Mouse (Mus musculus): ENCODE results near the gene Tspan15.

The Tspan15 gene

GRCm38 (mm10) chr10:62228126-62228525, 2.9 kb downstream of the Tspan15 start:
- no peak for DNase-seq (ENCODE audit: low spot score in 2 of 2)

- no peak for DNase-seq (ENCODE audit: low spot score in 2 of 2)
Observed at GRCm38 (mm10) chr10:62225839-62226238, 5.2 kb downstream of the Tspan15 start.

- no peak for DNase-seq (ENCODE audit: low spot score in 2 of 2)
Observed at GRCm38 (mm10) chr10:62224231-62224630, 6.8 kb downstream of the Tspan15 start.

DNA sequence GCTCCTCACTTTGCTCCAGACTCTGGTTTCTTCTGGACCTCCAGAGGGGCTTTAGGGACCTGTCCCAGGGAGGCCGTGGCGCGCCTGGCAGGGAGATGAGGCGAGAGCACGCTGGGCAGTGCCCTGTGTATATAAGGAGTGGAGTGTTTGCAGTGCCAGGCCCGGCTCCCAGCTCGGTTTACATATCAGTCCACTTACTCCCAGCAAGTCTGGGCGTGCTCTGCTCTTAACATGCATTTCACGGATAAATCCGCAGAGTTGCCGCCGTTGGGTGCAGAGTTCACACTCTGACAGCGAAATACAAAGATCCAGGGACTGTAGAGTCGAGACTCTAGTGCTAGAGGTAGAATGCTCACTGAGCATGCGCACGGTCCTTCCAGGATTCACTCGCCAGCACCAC, 8.3 kb downstream of the Tspan15 start:
- DNase-seq (ENCODE audit: low spot score in 2 of 2), result no peak

- DNase-seq (ENCODE audit: low spot score in 2 of 2), result no peak
Observed at GRCm38 (mm10) chr10:62221647-62222046, 9.4 kb downstream of the Tspan15 start.

DNA sequence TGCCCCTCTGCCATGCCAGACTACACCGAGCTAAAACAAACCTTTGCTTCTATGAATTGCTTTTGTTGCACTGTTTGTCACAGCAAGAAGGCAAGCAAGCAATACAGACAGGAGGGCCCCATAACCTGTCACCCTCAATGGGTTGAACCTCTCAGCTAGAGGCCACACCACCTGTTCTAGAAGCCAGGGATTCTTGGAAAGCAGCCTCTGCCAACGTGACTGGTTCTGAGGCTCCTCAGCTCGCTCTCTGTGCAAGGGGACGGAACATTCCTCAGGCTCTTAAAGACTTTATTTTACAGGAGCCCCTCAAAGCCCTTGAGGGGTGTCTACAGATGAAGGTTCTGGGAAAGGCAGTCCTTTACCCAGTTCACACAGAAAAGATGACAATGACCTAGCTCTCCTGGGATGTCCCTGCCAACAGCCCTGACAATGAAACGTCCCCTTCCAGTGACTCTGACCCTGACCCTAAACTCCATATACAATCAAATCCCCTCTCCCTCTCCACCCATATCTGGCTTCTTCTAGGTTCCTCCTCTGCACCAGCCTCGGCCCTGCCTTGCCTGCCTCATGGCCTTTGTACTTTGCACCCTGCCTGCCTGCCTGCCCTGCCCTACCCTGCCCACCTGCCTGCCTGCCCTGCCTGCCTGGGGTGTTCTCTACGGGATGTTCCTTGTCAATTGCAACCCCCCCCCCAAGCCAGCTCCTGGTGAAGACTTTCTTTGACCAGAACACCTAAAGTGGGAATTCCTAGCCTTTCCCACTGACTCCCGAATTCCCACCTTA, 10.1 kb downstream of the Tspan15 start:
- no peak for DNase-seq (ENCODE audit: low spot score in 2 of 2)

DNA sequence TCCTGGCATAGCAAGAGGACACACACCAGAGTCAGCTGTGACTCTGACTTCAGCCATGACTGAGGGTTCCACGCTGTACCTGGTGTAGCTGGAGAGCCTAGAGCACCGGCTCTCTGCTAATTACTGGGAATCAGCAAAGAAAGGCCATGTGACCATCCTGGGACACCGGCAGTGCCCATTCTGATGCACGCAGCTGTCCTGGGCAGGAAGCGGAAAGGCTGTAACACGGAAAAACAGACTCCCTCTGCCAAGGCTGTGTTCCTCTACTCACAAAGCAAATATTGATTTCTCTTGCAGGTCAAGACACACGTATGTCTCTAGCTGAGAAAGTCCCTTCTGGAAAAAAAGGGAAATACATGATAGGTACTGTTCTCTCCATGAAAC, 12.3 kb downstream of the Tspan15 start:
- no peak for DNase-seq (ENCODE audit: low spot score in 2 of 2)

DNA sequence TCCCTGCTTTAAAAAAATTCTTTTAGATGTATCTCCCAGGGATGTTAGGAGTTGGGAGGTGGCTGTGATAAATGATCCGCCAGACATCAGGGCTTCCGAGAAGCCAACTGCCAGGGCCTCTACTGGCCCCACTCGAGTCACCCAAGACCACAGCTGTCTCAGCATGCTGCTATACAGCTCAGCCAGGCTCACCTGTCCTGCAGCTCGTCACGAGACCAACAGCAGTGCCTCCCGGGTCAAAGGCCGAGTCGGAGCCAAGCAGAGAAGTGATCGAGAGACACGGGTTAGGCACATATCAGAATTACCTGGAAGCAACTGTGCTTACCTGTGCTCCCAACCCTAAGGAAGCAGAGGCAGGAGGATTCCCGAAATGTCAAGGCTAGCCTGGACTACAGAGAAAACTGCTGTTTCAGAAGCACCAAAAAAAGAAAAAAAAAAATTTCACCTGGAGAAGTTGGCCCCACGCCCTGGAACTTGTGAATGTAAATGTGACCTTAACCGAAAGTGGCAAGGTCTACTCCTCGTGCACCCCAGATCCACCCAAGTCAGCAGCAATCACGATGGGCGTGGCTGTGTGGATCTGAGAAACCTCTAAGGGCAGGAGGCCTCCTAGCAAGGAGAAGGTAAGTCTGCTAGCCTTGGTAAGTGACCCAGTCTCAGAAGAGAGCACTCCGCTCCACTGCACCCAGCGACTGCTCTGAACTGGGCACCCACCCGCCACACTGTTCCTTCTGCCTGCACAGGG, 12.8 kb downstream of the Tspan15 start:
- no peak for DNase-seq (ENCODE audit: low spot score in 2 of 2)

DNA sequence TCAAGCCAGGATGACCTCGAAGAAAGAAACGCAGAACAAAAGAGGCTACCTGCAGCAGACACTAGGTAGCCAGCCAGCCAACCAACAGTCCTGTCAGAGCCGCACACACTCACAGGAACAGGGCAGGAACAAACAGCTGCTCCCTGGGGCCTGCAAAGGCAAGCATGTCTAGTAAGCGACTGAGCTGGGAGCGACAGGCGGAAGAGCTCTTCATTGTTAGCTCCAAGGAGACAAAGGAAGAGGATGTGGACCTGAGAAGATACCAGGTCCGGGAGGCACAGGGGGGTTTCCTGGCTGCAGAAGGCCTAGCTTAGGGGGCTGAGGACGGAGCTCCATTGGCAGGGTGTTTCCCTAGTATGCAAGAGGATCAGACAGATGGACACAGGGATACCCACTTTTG, 13.9 kb downstream of the Tspan15 start:
- DNase-seq (ENCODE audit: low spot score in 2 of 2), result no peak

DNA sequence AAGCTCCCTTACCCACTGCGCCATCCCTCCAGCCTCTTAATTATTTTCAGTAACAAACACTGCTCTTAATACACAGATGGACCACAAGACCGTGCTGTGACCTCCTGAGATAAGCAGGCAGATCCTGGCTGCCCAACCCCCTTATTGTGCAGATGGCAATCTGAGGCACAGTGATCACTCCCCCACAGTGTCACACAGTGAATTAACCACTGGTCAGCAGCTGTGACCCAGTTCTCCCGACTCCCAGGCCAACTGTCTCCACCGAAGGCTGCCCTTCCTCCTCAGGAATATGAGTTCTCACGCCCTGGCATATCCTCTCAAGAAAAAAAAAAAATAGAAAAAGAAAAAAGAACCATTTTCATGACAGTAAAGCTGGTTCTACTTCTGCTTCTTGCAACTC, 14.5 kb downstream of the Tspan15 start:
- DNase-seq (ENCODE audit: low spot score in 2 of 2), result no peak

- no peak for DNase-seq (ENCODE audit: low spot score in 2 of 2)
Observed at GRCm38 (mm10) chr10:62215633-62216032, 15.4 kb downstream of the Tspan15 start.

DNA sequence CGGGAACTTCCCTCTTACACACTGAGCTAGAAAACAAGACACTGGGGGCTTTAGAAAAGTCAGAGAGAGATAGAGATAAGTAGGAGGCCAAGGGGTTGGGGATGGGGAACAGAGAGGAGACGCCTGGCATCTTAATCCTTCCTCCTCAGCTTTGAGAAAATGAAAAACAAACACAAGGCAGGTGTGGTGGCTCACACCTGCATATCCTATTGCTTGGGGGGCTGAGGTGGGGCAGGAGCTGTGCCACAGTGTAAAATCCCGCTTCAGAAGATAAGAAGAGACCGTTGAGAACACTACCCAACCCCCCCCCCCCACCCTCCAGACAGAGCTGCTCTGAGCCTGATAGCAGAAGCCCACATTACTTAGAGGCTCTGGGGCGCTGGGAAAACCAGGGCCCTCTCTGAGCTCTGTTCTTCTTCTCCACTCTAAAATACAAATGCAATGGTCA, 15.9 kb downstream of the Tspan15 start:
- DNase-seq (ENCODE audit: low spot score in 2 of 2), result no peak

DNA sequence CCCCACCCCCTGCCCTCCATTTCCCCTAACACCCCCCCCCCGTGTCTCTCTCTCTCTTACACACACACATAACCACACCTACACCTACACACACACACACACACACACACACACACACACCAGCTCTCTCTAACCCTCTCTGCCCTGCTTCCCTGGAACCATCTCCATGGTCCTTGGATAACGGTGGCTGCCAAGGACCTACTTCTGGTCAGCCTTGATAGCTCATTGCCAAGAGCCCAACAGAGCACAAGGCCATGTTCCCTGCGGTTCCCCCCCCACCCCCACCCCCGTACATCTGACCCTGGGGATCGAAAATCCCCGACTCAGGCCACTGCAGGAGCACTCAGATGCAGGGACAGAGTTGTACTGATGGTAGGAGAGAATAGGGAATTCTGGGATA, 19.7 kb downstream of the Tspan15 start:
- no peak for DNase-seq (ENCODE audit: low spot score in 2 of 2)

GRCm38 (mm10) chr10:62208241-62208896, 22.7 kb downstream of the Tspan15 start:
- no peak for DNase-seq (ENCODE audit: low spot score in 2 of 2)

DNA sequence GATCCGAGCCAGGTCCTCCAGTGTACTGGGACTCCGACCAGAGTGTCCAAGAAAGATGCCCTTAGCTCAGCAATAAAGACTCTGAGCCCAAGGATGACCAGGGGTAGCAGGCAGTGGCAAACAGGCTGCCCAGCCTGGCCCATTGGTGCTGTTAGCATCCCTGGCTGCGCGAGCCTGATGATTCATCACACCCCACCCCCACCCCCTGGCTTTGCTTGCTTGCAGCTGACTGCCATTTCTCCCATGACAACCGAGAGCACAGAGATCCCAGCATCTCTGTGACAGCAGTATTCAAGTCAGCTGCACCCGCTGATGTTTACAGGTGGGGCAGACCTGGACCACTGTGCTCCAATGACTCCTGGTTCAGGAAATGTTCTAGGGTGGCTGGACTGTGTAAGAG, 28.5 kb downstream of the Tspan15 start:
- DNase-seq (ENCODE audit: low spot score in 2 of 2), result peak; percentile 44 to 49

- no peak for DNase-seq (ENCODE audit: low spot score in 2 of 2)
Observed at GRCm38 (mm10) chr10:62198891-62199290, 32.2 kb downstream of the Tspan15 start.

GRCm38 (mm10) chr10:62197403-62197802, 33.6 kb downstream of the Tspan15 start:
- DNase-seq (ENCODE audit: low spot score in 2 of 2), result no peak

DNA sequence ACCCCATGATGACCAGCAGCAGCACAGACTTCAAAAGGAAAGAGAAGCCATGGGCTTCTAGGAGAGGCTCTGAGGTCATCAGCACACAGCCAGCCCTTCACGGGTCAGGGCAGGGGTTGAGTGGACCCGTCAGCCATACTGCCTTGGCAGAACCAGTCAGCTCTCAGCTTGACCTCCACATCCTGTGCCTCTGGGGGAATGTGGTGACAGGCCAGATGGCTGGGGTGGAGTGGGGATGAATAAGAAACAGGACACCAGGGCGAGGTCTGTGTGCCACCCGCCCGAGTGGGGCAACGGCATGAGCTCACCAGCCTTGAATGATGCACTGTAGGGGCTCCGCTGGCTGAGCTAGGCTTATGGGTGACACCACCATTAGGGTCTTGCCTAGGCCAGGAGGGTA, 35.7 kb downstream of the Tspan15 start:
- DNase-seq (ENCODE audit: low spot score in 2 of 2), result no peak

DNA sequence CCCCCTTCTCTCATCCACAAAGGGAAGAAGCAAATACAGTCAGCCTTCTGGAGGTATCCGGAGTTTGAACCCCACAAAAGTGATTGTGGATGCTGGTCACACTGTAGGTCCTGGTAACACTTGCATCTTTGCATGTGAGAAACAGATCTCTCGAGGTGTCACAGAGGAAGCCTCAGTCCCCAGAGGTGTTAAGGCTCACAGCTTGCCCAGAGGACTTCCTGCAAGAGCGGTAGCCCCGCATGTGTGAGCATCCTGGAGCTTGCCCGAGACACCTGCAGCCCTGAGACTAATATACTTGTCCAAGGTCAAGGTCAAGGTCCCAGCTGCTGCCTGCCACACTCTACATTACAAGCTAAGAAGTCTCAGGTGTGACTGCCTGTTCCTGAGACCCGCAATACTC, 36.1 kb downstream of the Tspan15 start:
- no peak for DNase-seq (ENCODE audit: low spot score in 2 of 2)

GRCm38 (mm10) chr10:62194461-62194860, 36.6 kb downstream of the Tspan15 start:
- peak; percentile 40 to 46 for DNase-seq (ENCODE audit: low spot score in 2 of 2)

- no peak for DNase-seq (ENCODE audit: low spot score in 2 of 2)
Observed at GRCm38 (mm10) chr10:62194043-62194442, 37.0 kb downstream of the Tspan15 start.

DNA sequence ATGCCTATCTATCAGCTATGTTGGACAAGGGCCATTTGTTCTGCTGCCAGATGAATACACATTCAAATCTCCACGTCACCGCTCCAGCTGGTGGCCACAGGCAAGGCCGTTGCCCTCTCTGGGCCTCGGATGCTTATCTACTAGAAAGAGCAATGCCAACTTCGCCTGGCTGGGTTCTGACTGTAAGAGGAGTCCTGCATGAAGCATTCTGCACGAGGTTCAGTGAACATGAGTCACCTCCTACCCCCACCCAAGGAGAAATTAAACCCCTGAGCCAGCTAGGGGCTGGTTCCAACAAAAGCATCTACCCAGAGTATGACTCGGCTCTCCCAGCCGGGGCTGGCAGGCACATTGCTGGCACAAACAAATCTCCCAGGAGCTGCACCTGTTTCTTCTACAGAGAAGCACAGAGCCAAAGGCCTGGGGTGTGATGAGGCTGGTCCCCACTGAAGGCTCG, 38.3 kb downstream of the Tspan15 start:
- peak; percentile 28 to 34 for DNase-seq (ENCODE audit: low spot score in 2 of 2)

GRCm38 (mm10) chr10:62190821-62191220, 40.2 kb downstream of the Tspan15 start:
- no peak for DNase-seq (ENCODE audit: low spot score in 2 of 2)
